Mouse (Mus musculus) small intestine, adult 2 months (tissue): ENCODE data around the gene Fxyd5. TPM values are rescaled to one million over a fixed set of nuclear protein-coding genes. Genes with fewer than 3 reads are reported as not detected.

Experiments
- H3K27ac ChIP-seq: fragments of 200-500 bp; 2 replicates; pipeline ENCODE4 v1.5.1; 2012; ENCODE audit warnings: low read depth, low read length, control low read depth, inconsistent platforms; ENCODE audit not compliant: insufficient read depth
- H3K27me3 ChIP-seq: fragments of 200-500 bp; 2 replicates; pipeline ENCODE4 v1.6.1; 2012; ENCODE audit warnings: mild to moderate bottlenecking, moderate library complexity, low read length, inconsistent platforms; ENCODE audit not compliant: control insufficient read depth, insufficient read depth
- H3K36me3 ChIP-seq: fragments of 200-500 bp; 2 replicates; pipeline ENCODE4 v1.6.1; 2012; ENCODE audit warnings: mild to moderate bottlenecking, low read length, control low read depth, inconsistent platforms; ENCODE audit not compliant: control insufficient read depth, insufficient read depth
- H3K4me1 ChIP-seq: fragments of 200-500 bp; 2 replicates; pipeline ENCODE4 v1.6.1; 2012; ENCODE audit warnings: low read length, inconsistent platforms, mixed read lengths; ENCODE audit not compliant: control insufficient read depth, insufficient read depth, insufficient read length
- H3K4me3 ChIP-seq: fragments of 200-500 bp; 2 replicates; pipeline ENCODE4 v1.5.1; 2012; ENCODE audit warnings: low read depth, mild to moderate bottlenecking, control low read depth, inconsistent platforms, low read length, moderate library complexity
- CTCF ChIP-seq: fragments of 200-500 bp; IDR thresholded peaks from 2 replicates; pipeline ENCODE4 v1.5.1; 2012; ENCODE audit warnings: low read depth, mild to moderate bottlenecking, control low read depth, inconsistent platforms, low read length, moderate library complexity, mixed read lengths; ENCODE audit not compliant: insufficient replicate concordance, insufficient read length; ENCODE audit errors: extremely low read depth
- POLR2A ChIP-seq: fragments of 200-500 bp; IDR thresholded peaks from 2 replicates; pipeline ENCODE4 v1.6.1; 2012; ENCODE audit warnings: low read depth, mild to moderate bottlenecking, control low read depth, inconsistent platforms, low read length, moderate library complexity
- WGBS: fragments of 180-500 bp; shearing (Covaris S2); methylation state at CpG from one replicate; pipeline ENCODE4 v1.1.7; 2018; 5-methylcytosine and 5-hydroxymethylcytosine counted together
- polyA plus RNA-seq: library from polyadenylated mRNA; depleted of rRNA; stranded (reverse); fragments of >200 nt; gene quantifications from 2 replicates; pipeline ENCODE4 v1.2.3, GENCODE M21; 2012

The Fxyd5 gene
- polyA plus RNA-seq, 1 experiment, result 31.8 TPM

GRCm38 (mm10) chr7:31041662-31042315 lies 492 bp downstream of the Fxyd5 start:
- peak overlapping the region; percentile 69 for H3K27ac ChIP-seq
- 2% methylated on average over 28 of the region's 28 CpGs for WGBS

GRCm38 (mm10) chr7:31041023-31041407 lies 1.3 kb downstream of the Fxyd5 start:
- peak overlapping the region; percentile 68 for H3K4me3 ChIP-seq
- 0 out of 2 replicates have a peak, but pooled peaks cover 3% of the 10 kb centered on the region for H3K27me3 ChIP-seq
- H3K27ac ChIP-seq, result peak overlapping the region; percentile 69; the same call in 1 of the 2 replicates
- no peak for TF ChIP-seq POLR2A
- no peak for TF ChIP-seq CTCF
- no peaks in the 10 kb centered on the region for H3K36me3 ChIP-seq
- WGBS, result 44% methylated on average over 8 of the region's 8 CpGs
- H3K4me1 ChIP-seq, result no peaks in the 10 kb centered on the region; the same call in 1 of the 2 replicates

More at GRCm38 (mm10) chr7:31041662-31042315, 492 bp downstream of the Fxyd5 start:
- no peak; the same call in 1 of the 2 replicates for TF ChIP-seq POLR2A
- no peak for TF ChIP-seq CTCF
- Histone ChIP-seq H3K4me3 (peak overlapping the region; percentile 68), H3K4me1 (no peaks in the 10 kb centered on the region; the same call in 1 of the 2 replicates), H3K36me3 (no peaks in the 10 kb centered on the region), H3K27me3 (0 out of 2 replicates have a peak, but pooled peaks cover 3% of the 10 kb centered on the region)

- 63% methylated on average over 12 of the region's 12 CpGs for WGBS
- H3K4me1 ChIP-seq, result no peaks in the 10 kb centered on the region; the same call in 1 of the 2 replicates
- no peak overlapping the region for H3K27ac ChIP-seq
- TF ChIP-seq POLR2A (no peak), CTCF (no peak)
- H3K36me3 ChIP-seq, result no peaks in the 10 kb centered on the region
- H3K27me3 ChIP-seq, result 0 out of 2 replicates have a peak, but pooled peaks cover 3% of the 10 kb centered on the region
- peak overlapping the region; percentile 68 for H3K4me3 ChIP-seq
Observed at GRCm38 (mm10) chr7:31040281-31041022, 1.8 kb downstream of the Fxyd5 start.

GRCm38 (mm10) chr7:31039011-31039410 lies 3.3 kb downstream of the Fxyd5 start:
- Histone ChIP-seq H3K36me3 (no peaks in the 10 kb centered on the region), H3K27ac (no peak overlapping the region), H3K27me3 (0 out of 2 replicates have a peak, but pooled peaks cover 3% of the 10 kb centered on the region), H3K4me1 (no peaks in the 10 kb centered on the region; the same call in 1 of the 2 replicates), H3K4me3 (no peak overlapping the region)
- 84% methylated on average over 4 of the region's 4 CpGs for WGBS
- no peak for TF ChIP-seq CTCF
- no peak for TF ChIP-seq POLR2A

GRCm38 (mm10) chr7:31037675-31038074 lies 4.6 kb downstream of the Fxyd5 start:
- Histone ChIP-seq H3K4me3 (no peak overlapping the region), H3K4me1 (no peaks in the 10 kb centered on the region; the same call in 1 of the 2 replicates), H3K36me3 (no peaks in the 10 kb centered on the region), H3K27me3 (0 out of 2 replicates have a peak, but pooled peaks cover 3% of the 10 kb centered on the region), H3K27ac (no peak overlapping the region)
- TF ChIP-seq POLR2A, result no peak
- TF ChIP-seq CTCF, result no peak
- 55% methylated on average over 2 of the region's 2 CpGs for WGBS

GRCm38 (mm10) chr7:31036917-31037316 lies 5.4 kb downstream of the Fxyd5 start:
- Histone ChIP-seq H3K27ac (no peak overlapping the region), H3K4me3 (no peak overlapping the region), H3K36me3 (no peaks in the 10 kb centered on the region), H3K27me3 (0 out of 2 replicates have a peak, but pooled peaks cover 3% of the 10 kb centered on the region), H3K4me1 (no peaks in the 10 kb centered on the region; the same call in 1 of the 2 replicates)
- TF ChIP-seq POLR2A (no peak), CTCF (no peak)
- whole genome bisulfite sequencing, result 59% methylated on average over 7 of the region's 7 CpGs

- H3K4me3 ChIP-seq, result no peak overlapping the region
- TF ChIP-seq CTCF (no peak), POLR2A (no peak)
- H3K36me3 ChIP-seq, result no peaks in the 10 kb centered on the region
- H3K27me3 ChIP-seq, result no peaks in the 10 kb centered on the region
- H3K27ac ChIP-seq, result no peak overlapping the region
- WGBS, result 82% methylated on average over 11 of the region's 11 CpGs
- H3K4me1 ChIP-seq, result no peaks in the 10 kb centered on the region
Observed at GRCm38 (mm10) chr7:31035291-31035690, 7.0 kb downstream of the Fxyd5 start.
